Mouse (Mus musculus): ENCODE data around the gene Flad1. TPM values are rescaled to one million over a fixed set of nuclear protein-coding genes. Genes with fewer than 3 reads are reported as not detected.
"Not testable (repeated sequence)": the region's sequence is repeated elsewhere in the genome, so short reads cannot be mapped to it uniquely, and the experiment has no call there.

Flad1 gene
- total RNA-seq, 4 experiments from 2014 or later, result 55.5 to 71.8 (median 67.9) TPM

- DNase-seq (ENCODE audit: low spot score), result not testable (repeated sequence)
Observed at GRCm38 (mm10) chr3:89429021-89429420, 17.4 kb upstream of the Flad1 start.

- DNase-seq (ENCODE audit: low spot score), result no peak
Observed at GRCm38 (mm10) chr3:89425876-89426275, 14.2 kb upstream of the Flad1 start.

- DNase-seq (ENCODE audit: low spot score), result no peak
Observed at GRCm38 (mm10) chr3:89425141-89425525, 13.5 kb upstream of the Flad1 start.

GRCm38 (mm10) chr3:89424416-89425140 is 12.9 kb upstream of the Flad1 start:
- DNase-seq (ENCODE audit: low spot score), result no peak

GRCm38 (mm10) chr3:89422556-89423205 is 11.0 kb upstream of the Flad1 start:
- no peak for DNase-seq (ENCODE audit: low spot score)

GRCm38 (mm10) chr3:89421810-89422473 is 10.3 kb upstream of the Flad1 start:
- DNase-seq (ENCODE audit: low spot score), result no peak

GRCm38 (mm10) chr3:89421002-89421774 is 9.5 kb upstream of the Flad1 start:
- DNase-seq (ENCODE audit: low spot score), result peak; percentile 90

GRCm38 (mm10) chr3:89420421-89420820 is 8.8 kb upstream of the Flad1 start:
- DNase-seq (ENCODE audit: low spot score), result no peak

- no peak for DNase-seq (ENCODE audit: low spot score)
Observed at GRCm38 (mm10) chr3:89419981-89420380, 8.3 kb upstream of the Flad1 start.

GRCm38 (mm10) chr3:89419571-89419970 is 7.9 kb upstream of the Flad1 start:
- DNase-seq (ENCODE audit: low spot score), result peak; percentile 81

- peak; percentile 87 for DNase-seq (ENCODE audit: low spot score)
Observed at GRCm38 (mm10) chr3:89418861-89419250, 7.2 kb upstream of the Flad1 start.

- peak; percentile 98 for DNase-seq (ENCODE audit: low spot score)
Observed at GRCm38 (mm10) chr3:89418170-89418860, 6.6 kb upstream of the Flad1 start, which contains the start of the genes Cks1b and Shc1. Gene Cks1b (minus strand): TSS chr3:89418383. Gene Shc1 (plus strand): TSS chr3:89418443.

GRCm38 (mm10) chr3:89417840-89418169 is 6.1 kb upstream of the Flad1 start:
- DNase-seq (ENCODE audit: low spot score), result no peak

- no peak for DNase-seq (ENCODE audit: low spot score)
Observed at GRCm38 (mm10) chr3:89417131-89417530, 5.5 kb upstream of the Flad1 start.

- no peak for DNase-seq (ENCODE audit: low spot score)
Observed at GRCm38 (mm10) chr3:89416158-89416557, 4.5 kb upstream of the Flad1 start.

GRCm38 (mm10) chr3:89410864-89411263 is 806 bp downstream of the Flad1 start:
- DNase-seq (ENCODE audit: low spot score), result no peak

GRCm38 (mm10) chr3:89409701-89410100 is 2.0 kb downstream of the Flad1 start:
- no peak for DNase-seq (ENCODE audit: low spot score)

- DNase-seq (ENCODE audit: low spot score), result no peak
Observed at GRCm38 (mm10) chr3:89408448-89408847, 3.2 kb downstream of the Flad1 start.

GRCm38 (mm10) chr3:89406887-89407286 is 4.8 kb downstream of the Flad1 start:
- no peak for DNase-seq (ENCODE audit: low spot score)

- DNase-seq (ENCODE audit: low spot score), result no peak
Observed at GRCm38 (mm10) chr3:89402693-89403092, 9.0 kb downstream of the Flad1 start, which contains the start of gene Lenep. Gene Lenep (minus strand): TSS chr3:89402793.

- DNase-seq (ENCODE audit: low spot score), result no peak
Observed at GRCm38 (mm10) chr3:89401329-89401728, 10.3 kb downstream of the Flad1 start.

Data from heart, adult 8-10 months (tissue).